Mouse (Mus musculus) liver, embryonic 13.5 days (tissue): Measurements from ENCODE around the gene Ranbp9. TPM values are rescaled to one million over a fixed set of nuclear protein-coding genes. Genes with fewer than 3 reads are reported as not detected.

ENCODE experiments used
- ATAC-seq: fragments of 200-750 bp; cut with Nextera tagmentation; 2 replicates; pipeline ENCODE4 v1.8.0; 2017; ENCODE audit warnings: low read depth, mild to moderate bottlenecking, moderate number of reproducible peaks, moderate library complexity
- DNase-seq: peaks from one replicate; pipeline ENCODE4 v3.0.0; 2022
- H3K27ac ChIP-seq: fragments of 300-500 bp; sonication (generic); 2 replicates; pipeline ENCODE4 v1.5.1; 2015; ENCODE audit warnings: moderate library complexity, mild to moderate bottlenecking, inconsistent platforms
- H3K27me3 ChIP-seq: fragments of 300-500 bp; sonication (generic); 2 replicates; pipeline ENCODE4 v1.6.1; 2015; ENCODE audit warnings: mild to moderate bottlenecking, inconsistent platforms
- H3K36me3 ChIP-seq: fragments of 300-500 bp; sonication (generic); 2 replicates; pipeline ENCODE4 v1.6.1; 2015; ENCODE audit warnings: mild to moderate bottlenecking, inconsistent platforms
- H3K4me1 ChIP-seq: fragments of 300-500 bp; sonication (generic); replicated peaks from 2 replicates; pipeline ENCODE4 v1.6.1; 2015; ENCODE audit warnings: inconsistent platforms
- H3K4me2 ChIP-seq: fragments of 300-500 bp; sonication (generic); 2 replicates; pipeline ENCODE4 v1.6.1; 2015; ENCODE audit warnings: inconsistent platforms, mild to moderate bottlenecking, moderate library complexity
- H3K4me3 ChIP-seq: fragments of 300-500 bp; sonication (generic); replicated peaks from 2 replicates; pipeline ENCODE4 v1.5.1; 2015; ENCODE audit warnings: mild to moderate bottlenecking, inconsistent platforms
- H3K9ac ChIP-seq: fragments of 300-500 bp; sonication (generic); 2 replicates; pipeline ENCODE4 v1.6.1; 2015; ENCODE audit warnings: mild to moderate bottlenecking, inconsistent platforms
- H3K9me3 ChIP-seq: fragments of 300-500 bp; sonication (generic); replicated peaks from 2 replicates; pipeline ENCODE4 v1.6.1; 2016; ENCODE audit warnings: inconsistent platforms
- WGBS: fragments of 180-500 bp; shearing (Covaris S2); methylation state at CpG from one replicate; pipeline ENCODE4 v1.1.7; 2015; ENCODE audit not compliant: insufficient replicate concordance; 5-methylcytosine and 5-hydroxymethylcytosine counted together
- polyA plus RNA-seq: library from polyadenylated mRNA; unstranded; fragments of >200 nt; fragmentation: Nextera tagmentation; extraction: Ambion mirVana; gene quantifications from 2 replicates; pipeline ENCODE4 v1.2.1, GENCODE M21; 2015

Gene Ranbp9
- polyA plus RNA-seq, 1 experiment from 2014 or later: 3.4 TPM

DNA sequence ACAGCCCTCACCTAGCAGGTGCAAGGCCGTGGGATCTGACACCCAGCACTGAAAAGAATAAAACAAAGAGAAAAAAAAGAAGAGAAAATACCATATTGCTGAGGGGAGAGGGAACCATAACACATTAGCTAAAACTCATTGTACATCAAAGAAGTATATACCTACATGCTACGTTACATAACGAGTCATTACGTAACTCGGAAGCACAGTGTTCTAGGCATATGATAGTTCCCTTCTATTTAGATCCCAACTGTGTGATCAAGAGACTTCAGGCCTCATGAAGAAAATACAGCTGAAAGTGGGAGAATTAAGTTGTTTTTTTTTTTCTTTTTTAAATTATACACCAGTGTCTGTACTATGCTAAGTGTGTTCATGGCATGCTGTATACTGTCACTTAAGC is 35.0 kb upstream of the Ranbp9 start:
- no peak for DNase-seq
- Histone ChIP-seq H3K4me2 (no peak overlapping the region), H3K36me3 (no peaks in the 10 kb centered on the region), H3K9me3 (no peaks in the 10 kb centered on the region), H3K27ac (no peak overlapping the region), H3K4me1 (no peaks in the 10 kb centered on the region), H3K27me3 (no peaks in the 10 kb centered on the region), H3K4me3 (no peak overlapping the region), H3K9ac (no peak overlapping the region)
- WGBS: 78% methylated on average over 5 of the region's 5 CpGs
- no peak for ATAC-seq

DNA sequence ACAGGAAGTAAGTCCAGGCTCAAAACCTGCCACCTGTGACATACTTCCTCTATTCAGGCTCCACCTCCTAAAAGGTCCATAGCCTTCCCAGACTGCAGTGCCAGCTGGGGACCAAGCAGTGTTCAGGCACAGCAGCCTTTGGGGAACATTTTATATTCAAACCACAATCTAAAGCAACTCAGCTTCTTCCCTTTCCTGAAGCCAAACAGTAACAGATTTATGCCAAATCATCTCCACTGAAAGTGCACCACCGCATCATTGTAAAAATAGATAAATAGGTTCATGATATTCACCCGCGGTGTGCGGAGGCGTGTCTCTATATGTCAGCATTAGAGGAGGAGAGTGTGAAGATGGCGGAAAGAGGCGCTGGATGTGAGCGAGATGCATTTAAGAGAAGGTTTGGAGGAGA is 33.9 kb upstream of the Ranbp9 start:
- Histone ChIP-seq H3K4me1 (no peaks in the 10 kb centered on the region), H3K4me3 (no peak overlapping the region), H3K27me3 (no peaks in the 10 kb centered on the region), H3K27ac (no peak overlapping the region), H3K9ac (no peak overlapping the region), H3K4me2 (no peak overlapping the region), H3K9me3 (no peaks in the 10 kb centered on the region), H3K36me3 (no peaks in the 10 kb centered on the region)
- 45% methylated on average over 8 of the region's 8 CpGs for WGBS
- ATAC-seq: no peak
- no peak for DNase-seq

- no peaks in the 10 kb centered on the region for H3K9me3 ChIP-seq
- no peak for ATAC-seq
- WGBS: 73% methylated on average over 3 of the region's 3 CpGs
These were observed 31.7 kb upstream of the Ranbp9 start for GRCm38 (mm10) chr13:43512736-43513135.

DNA sequence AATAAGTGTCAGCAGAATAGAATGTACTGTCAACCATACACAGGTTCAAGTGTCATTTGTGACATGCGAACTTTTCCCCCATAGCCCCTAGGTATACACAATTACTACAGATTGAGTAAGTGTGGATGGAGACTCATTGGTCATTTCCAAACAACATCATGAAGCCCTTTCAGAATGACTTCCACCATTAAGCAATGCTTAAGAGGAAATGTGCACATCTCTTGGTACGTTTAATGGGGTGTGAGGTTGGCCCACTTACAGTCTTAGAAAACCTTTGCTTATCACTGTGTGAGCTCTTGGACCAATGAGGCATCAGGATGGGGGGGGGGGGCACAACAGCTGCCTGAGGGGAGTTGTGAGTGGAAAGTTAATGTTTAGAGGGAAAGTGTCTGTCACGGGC is 24.7 kb upstream of the Ranbp9 start:
- Histone ChIP-seq H3K4me2 (no peak overlapping the region), H3K9ac (no peak overlapping the region), H3K9me3 (no peaks in the 10 kb centered on the region), H3K4me1 (0 out of 2 replicates have a peak, but pooled peaks cover 4% of the 10 kb centered on the region), H3K27me3 (no peaks in the 10 kb centered on the region), H3K27ac (no peak overlapping the region), H3K36me3 (no peaks in the 10 kb centered on the region), H3K4me3 (no peak overlapping the region)
- WGBS: 63% methylated on average over 3 of the region's 3 CpGs
- no peak for ATAC-seq
- no peak for DNase-seq

More at GRCm38 (mm10) chr13:43512736-43513135, 31.7 kb upstream of the Ranbp9 start:
- Histone ChIP-seq H3K4me2 (no peak overlapping the region), H3K9ac (no peak overlapping the region), H3K4me1 (no peaks in the 10 kb centered on the region), H3K27ac (no peak overlapping the region), H3K36me3 (no peaks in the 10 kb centered on the region), H3K27me3 (no peaks in the 10 kb centered on the region), H3K4me3 (no peak overlapping the region)
- DNase-seq: no peak

- Histone ChIP-seq H3K9ac (peak overlapping the region; percentile 39; the same call in 1 of the 2 replicates), H3K27ac (no peak overlapping the region), H3K4me3 (peak overlapping the region; percentile 28), H3K36me3 (no peaks in the 10 kb centered on the region), H3K4me1 (0 out of 2 replicates have a peak, but pooled peaks cover 4% of the 10 kb centered on the region), H3K4me2 (peak overlapping the region; percentile 51), H3K27me3 (no peaks in the 10 kb centered on the region), H3K9me3 (no peaks in the 10 kb centered on the region)
- DNase-seq (no peak), ATAC-seq (no peak)
- 4% methylated on average over 19 of the region's 19 CpGs for WGBS
These were observed 22.3 kb upstream of the Ranbp9 start for GRCm38 (mm10) chr13:43503395-43503850.

GRCm38 (mm10) chr13:43501601-43502000 is 20.5 kb upstream of the Ranbp9 start:
- 75% methylated on average over 5 of the region's 5 CpGs for WGBS
- no peak overlapping the region for H3K9ac ChIP-seq
- 0 out of 2 replicates have a peak, but pooled peaks cover 4% of the 10 kb centered on the region for H3K4me1 ChIP-seq
- H3K27ac ChIP-seq: no peak overlapping the region
- H3K4me2 ChIP-seq: no peak overlapping the region
- H3K36me3 ChIP-seq: no peaks in the 10 kb centered on the region
- DNase-seq (no peak), ATAC-seq (no peak)
- no peaks in the 10 kb centered on the region for H3K27me3 ChIP-seq
- H3K9me3 ChIP-seq: no peaks in the 10 kb centered on the region
- no peak overlapping the region for H3K4me3 ChIP-seq

DNA sequence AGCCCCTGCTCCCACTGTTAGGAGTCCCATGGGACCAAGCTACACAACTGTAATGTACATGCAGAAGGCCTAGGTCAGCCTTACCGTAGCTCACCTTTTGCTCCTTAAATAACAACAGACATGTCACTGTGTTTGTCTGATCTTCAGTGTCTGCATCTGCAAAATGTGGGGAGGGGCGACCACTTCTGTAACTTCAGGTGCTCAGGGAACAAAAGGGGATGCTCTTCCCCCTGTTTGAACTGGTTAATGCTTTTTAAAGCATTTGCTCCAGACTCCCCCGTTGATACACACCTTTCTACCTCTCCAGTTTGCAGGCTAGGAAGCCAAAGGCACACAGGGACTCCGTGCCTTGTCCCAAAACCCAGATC is 19.4 kb upstream of the Ranbp9 start:
- Histone ChIP-seq H3K36me3 (no peaks in the 10 kb centered on the region), H3K4me3 (no peak overlapping the region), H3K27me3 (no peaks in the 10 kb centered on the region), H3K9me3 (no peaks in the 10 kb centered on the region), H3K4me1 (0 out of 2 replicates have a peak, but pooled peaks cover 4% of the 10 kb centered on the region), H3K4me2 (no peak overlapping the region), H3K27ac (no peak overlapping the region), H3K9ac (no peak overlapping the region)
- 74% methylated on average over 4 of the region's 4 CpGs for WGBS
- ATAC-seq: no peak
- no peak for DNase-seq

- H3K4me2 ChIP-seq: no peak overlapping the region
- 0 out of 2 replicates have a peak, but pooled peaks cover 4% of the 10 kb centered on the region for H3K4me1 ChIP-seq
- no peaks in the 10 kb centered on the region for H3K27me3 ChIP-seq
- no peak overlapping the region for H3K4me3 ChIP-seq
- H3K9ac ChIP-seq: no peak overlapping the region
- H3K36me3 ChIP-seq: no peaks in the 10 kb centered on the region
- WGBS: 58% methylated on average over 7 of the region's 7 CpGs
- H3K9me3 ChIP-seq: no peaks in the 10 kb centered on the region
- ATAC-seq (no peak), DNase-seq (no peak)
- H3K27ac ChIP-seq: no peak overlapping the region
These were observed 18.8 kb upstream of the Ranbp9 start for GRCm38 (mm10) chr13:43499731-43500482.

DNA sequence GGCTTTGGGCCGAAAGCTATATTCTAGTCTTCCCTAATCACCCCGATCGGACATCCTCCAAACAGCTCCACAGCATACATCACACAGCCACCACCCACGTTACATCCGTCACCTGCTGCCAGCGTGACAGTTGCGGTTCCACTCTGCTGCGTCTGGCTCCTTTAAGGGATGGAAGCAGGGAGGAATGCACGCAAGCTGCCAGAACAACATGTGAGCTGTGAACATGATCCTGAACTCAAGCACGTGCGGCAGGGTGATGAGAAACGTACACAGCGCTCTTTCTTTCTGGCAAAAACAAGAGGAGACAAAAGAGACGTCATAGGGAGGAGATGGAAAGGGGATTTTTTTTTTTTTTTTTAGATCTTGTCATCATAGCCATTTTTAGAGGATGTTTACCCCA is 17.8 kb upstream of the Ranbp9 start:
- H3K9me3 ChIP-seq: no peaks in the 10 kb centered on the region
- no peak overlapping the region for H3K9ac ChIP-seq
- H3K27ac ChIP-seq: no peak overlapping the region
- no peak for DNase-seq
- no peak overlapping the region for H3K4me3 ChIP-seq
- 0 out of 2 replicates have a peak, but pooled peaks cover 4% of the 10 kb centered on the region for H3K4me1 ChIP-seq
- H3K4me2 ChIP-seq: no peak overlapping the region
- no peaks in the 10 kb centered on the region for H3K27me3 ChIP-seq
- WGBS: 80% methylated on average over 14 of the region's 14 CpGs
- ATAC-seq: no peak
- H3K36me3 ChIP-seq: no peaks in the 10 kb centered on the region

GRCm38 (mm10) chr13:43497769-43498168 is 16.7 kb upstream of the Ranbp9 start:
- DNase-seq (no peak), ATAC-seq (no peak)
- H3K9ac ChIP-seq: no peak overlapping the region
- H3K36me3 ChIP-seq: no peaks in the 10 kb centered on the region
- H3K27ac ChIP-seq: no peak overlapping the region
- H3K27me3 ChIP-seq: no peaks in the 10 kb centered on the region
- H3K4me2 ChIP-seq: no peak overlapping the region
- no peaks in the 10 kb centered on the region for H3K4me1 ChIP-seq
- no peaks in the 10 kb centered on the region for H3K9me3 ChIP-seq
- 79% methylated on average over 3 of the region's 3 CpGs for WGBS
- H3K4me3 ChIP-seq: no peak overlapping the region

DNA sequence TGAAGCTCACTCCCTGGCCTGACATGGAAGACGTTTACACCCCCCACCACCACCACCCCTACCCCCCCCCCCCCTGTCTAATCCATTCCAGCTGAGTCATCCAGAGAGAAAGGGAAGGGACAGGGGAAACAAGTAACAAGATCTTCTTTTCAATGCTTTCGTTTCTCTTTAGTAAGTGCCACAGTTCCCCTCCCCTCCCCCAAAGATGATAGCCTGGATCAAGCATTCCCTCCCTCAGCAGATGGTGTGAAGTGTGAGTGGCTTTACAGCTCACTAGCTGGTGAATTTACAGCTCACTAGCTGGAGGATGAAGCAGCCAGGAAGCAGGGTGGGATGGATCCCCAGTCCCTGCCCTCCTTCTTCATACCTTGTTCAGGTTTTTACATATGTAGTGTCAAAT is 15.6 kb upstream of the Ranbp9 start:
- H3K9me3 ChIP-seq: no peaks in the 10 kb centered on the region
- DNase-seq (no peak), ATAC-seq (no peak)
- no peaks in the 10 kb centered on the region for H3K27me3 ChIP-seq
- no peaks in the 10 kb centered on the region for H3K4me1 ChIP-seq
- no peak overlapping the region for H3K27ac ChIP-seq
- 13% methylated on average over 2 of the region's 2 CpGs for WGBS
- no peak overlapping the region for H3K4me3 ChIP-seq
- H3K9ac ChIP-seq: no peak overlapping the region
- H3K4me2 ChIP-seq: no peak overlapping the region
- H3K36me3 ChIP-seq: no peaks in the 10 kb centered on the region

DNA sequence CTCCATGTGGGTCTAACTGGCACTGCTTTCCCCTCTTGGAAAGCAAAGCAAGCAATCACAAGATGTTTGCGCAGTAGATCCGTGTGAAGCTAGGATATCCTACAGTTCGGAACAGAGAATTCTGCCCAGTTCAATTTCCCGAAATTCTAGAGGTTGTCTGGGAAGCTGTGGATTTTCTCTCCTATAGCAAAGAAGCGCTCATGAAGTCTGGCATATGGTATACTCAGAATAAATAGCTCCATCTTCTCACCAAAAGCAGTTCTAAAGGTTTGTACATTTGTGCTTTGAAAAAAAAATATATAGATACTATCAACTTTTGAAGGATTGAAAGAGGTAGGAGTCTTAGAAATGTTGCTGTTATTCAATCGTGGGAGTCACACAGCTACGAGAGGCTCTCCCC is 14.6 kb upstream of the Ranbp9 start:
- 72% methylated on average over 7 of the region's 7 CpGs for WGBS
- Histone ChIP-seq H3K36me3 (no peaks in the 10 kb centered on the region), H3K9ac (no peak overlapping the region), H3K4me2 (no peak overlapping the region), H3K9me3 (no peaks in the 10 kb centered on the region), H3K4me3 (no peak overlapping the region), H3K4me1 (no peaks in the 10 kb centered on the region), H3K27ac (no peak overlapping the region), H3K27me3 (no peaks in the 10 kb centered on the region)
- DNase-seq (no peak), ATAC-seq (no peak)
